Mouse (Mus musculus): ENCODE measurements around the gene BC051665.

- TF ChIP-seq EP300 (IDR thresholded peaks at IDR 0.05; ENCODE audit: low read depth) = no peak
- TF ChIP-seq CTCF (IDR thresholded peaks at IDR 0.05; ENCODE audit: low read depth) = peak; percentile 92
Observed at GRCm38 (mm10) chr13:60746271-60746670, 39.9 kb downstream of the BC051665 start.

All from liver, postnatal 0 days (tissue).